Mouse (Mus musculus): Measurements from ENCODE around the gene Zfp513.
A peak's percentile ranks its signal among the peaks of the same experiment; 100 is the strongest.

Zfp513 gene

DNA sequence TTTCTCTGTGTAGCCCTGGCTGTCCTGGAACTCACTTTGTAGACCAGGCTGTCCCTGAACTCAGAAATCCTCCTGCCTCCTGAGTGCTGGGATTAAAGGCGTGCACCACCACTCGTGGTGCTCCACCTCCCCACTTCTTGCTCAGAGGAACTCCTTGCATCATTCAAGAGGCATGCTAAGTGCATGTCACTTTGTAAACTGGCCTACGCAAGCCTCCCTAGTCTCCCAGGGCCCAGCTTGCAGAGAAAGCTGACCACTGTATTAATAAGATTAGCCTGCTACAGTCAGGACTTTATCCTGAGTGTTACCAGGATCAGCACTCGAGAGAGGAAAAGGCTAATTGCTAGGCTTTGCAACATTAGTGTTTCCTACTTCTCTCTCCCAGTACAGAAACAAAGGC, 33.5 kb downstream of the Zfp513 start:
- no peak for DNase-seq (ENCODE audit: low read depth, low spot score)

DNA sequence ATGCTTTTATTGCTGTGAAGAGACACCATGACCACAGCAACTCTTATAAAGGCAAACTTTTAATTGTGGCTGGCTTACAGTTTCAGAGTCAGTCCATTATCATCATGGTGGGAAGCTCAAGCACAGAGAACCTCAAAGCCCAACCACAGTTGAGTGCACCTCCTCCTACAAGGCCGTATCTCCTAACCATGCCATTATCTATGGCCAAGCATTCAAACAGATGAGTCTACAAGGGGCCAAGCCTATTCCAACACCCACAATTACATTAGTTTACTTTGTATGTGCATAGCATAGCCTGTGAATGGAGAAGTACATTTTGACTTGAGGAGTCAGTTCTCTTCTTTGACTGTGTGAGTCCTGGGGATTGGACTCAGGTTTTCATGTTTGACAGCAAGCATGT, 37.2 kb downstream of the Zfp513 start:
- DNase-seq (ENCODE audit: low read depth, low spot score): no peak

GRCm38 (mm10) chr5:31162462-31162861, 39.6 kb downstream of the Zfp513 start:
- no peak for DNase-seq (ENCODE audit: low read depth, low spot score)

- DNase-seq (ENCODE audit: low read depth, low spot score): peak; percentile 96
These were observed 48.0 kb downstream of the Zfp513 start, which contains the start of gene Mpv17 for GRCm38 (mm10) chr5:31154152-31154553. Gene Mpv17, minus strand, starts transcription at chr5:31154251.

DNA sequence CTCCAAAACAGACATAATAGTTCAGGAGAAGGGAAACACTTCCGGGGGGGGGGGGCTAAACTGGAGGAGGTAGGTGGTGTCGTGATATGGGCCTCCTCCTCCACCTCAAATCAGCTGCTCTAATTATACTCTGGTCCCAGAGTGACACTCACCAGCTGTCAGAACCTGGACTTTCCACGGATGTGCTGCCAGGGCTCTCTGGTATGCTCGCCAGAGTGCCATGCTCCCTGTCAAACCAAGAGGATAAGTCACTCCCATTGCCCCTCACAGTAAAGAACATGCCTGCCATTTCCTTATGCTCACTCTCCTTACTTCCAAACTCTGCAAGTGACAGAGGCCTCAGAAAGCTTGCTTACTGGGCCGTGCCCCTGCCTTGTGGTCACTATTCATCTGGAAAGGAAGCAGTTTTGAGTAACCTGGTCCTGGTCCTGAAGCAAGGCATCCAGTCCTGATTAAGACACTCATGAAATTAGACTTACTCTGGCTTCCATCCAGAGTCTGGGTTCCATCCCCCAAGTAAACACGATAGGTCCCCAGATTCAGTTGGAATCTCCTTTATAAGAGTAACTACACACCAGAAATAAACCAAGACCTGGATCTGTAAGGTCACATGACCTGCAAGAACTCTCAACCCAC, 48.5 kb downstream of the Zfp513 start:
- DNase-seq (ENCODE audit: low read depth, low spot score): peak; percentile 22

- peak; percentile 87 for DNase-seq (ENCODE audit: low read depth, low spot score)
These were observed 50.4 kb downstream of the Zfp513 start for GRCm38 (mm10) chr5:31151746-31152145.

- peak; percentile 32 for DNase-seq (ENCODE audit: low read depth, low spot score)
These were observed 52.3 kb downstream of the Zfp513 start for GRCm38 (mm10) chr5:31149781-31150180.

Data from brain, adult 2 months (tissue).